ENCODE assay signal across 25 mouse cellular contexts in genomic region chr7:18762885-18763284, GRCm38 (mm10). TPM values are rescaled to one million over a fixed set of nuclear protein-coding genes. Genes with fewer than 3 reads are reported as not detected.
"Had no signal": no experiment of that assay in that cellular context is flagged by ENCODE, and none has a peak within 500 bp of the region (broad histone marks: within the 10 kb centered on the region; RNA-seq: fewer than 3 reads in every experiment).

No protein-coding gene starts in this region.

RNA-seq across cellular contexts. Expression of gene Psg19, which starts 35.4 kb away (rescaled TPM):
- polyA plus RNA-seq: heart, embryonic 12.5 days; heart, embryonic 13.5 days; heart, embryonic 14.5 days; heart, embryonic 15.5 days; heart, embryonic 16.5 days; heart, postnatal 0 days; hindbrain, embryonic 10.5 days; hindbrain, embryonic 11.5 days; hindbrain, embryonic 12.5 days; hindbrain, embryonic 13.5 days; hindbrain, embryonic 14.5 days; hindbrain, embryonic 15.5 days; hindbrain, embryonic 16.5 days; hindbrain, postnatal 0 days; inflammation-experienced regulatory T-cells, adult 6 months; intestine, embryonic 14.5 days; intestine, embryonic 15.5 days; intestine, embryonic 16.5 days; intestine, postnatal 0 days; kidney, adult 2 months; kidney, embryonic 14.5 days; kidney, embryonic 15.5 days; kidney, embryonic 16.5 days; kidney, postnatal 0 days; large intestine, adult 2 months had no signal

RNA-seq across cellular contexts. Expression of gene Psg22, which starts 45.0 kb away (rescaled TPM):
- polyA plus RNA-seq: heart, embryonic 12.5 days; heart, embryonic 13.5 days; heart, embryonic 14.5 days; heart, embryonic 16.5 days; hindbrain, embryonic 10.5 days; hindbrain, embryonic 11.5 days; hindbrain, embryonic 12.5 days; hindbrain, embryonic 13.5 days; hindbrain, embryonic 14.5 days; hindbrain, embryonic 15.5 days; hindbrain, embryonic 16.5 days; hindbrain, postnatal 0 days; inflammation-experienced regulatory T-cells, adult 6 months; intestine, embryonic 14.5 days; intestine, embryonic 15.5 days; intestine, embryonic 16.5 days; intestine, postnatal 0 days; kidney, embryonic 14.5 days; kidney, embryonic 15.5 days; kidney, embryonic 16.5 days; kidney, postnatal 0 days; large intestine, adult 2 months had no signal

RNA-seq across cellular contexts. Expression of gene Psg17, which starts 58.5 kb away (rescaled TPM):
- polyA plus RNA-seq: heart, embryonic 12.5 days; heart, embryonic 13.5 days; heart, embryonic 14.5 days; heart, embryonic 15.5 days; heart, embryonic 16.5 days; heart, postnatal 0 days; hindbrain, embryonic 10.5 days; hindbrain, embryonic 11.5 days; hindbrain, embryonic 12.5 days; hindbrain, embryonic 13.5 days; hindbrain, embryonic 16.5 days; hindbrain, postnatal 0 days; inflammation-experienced regulatory T-cells, adult 6 months; intestine, postnatal 0 days; kidney, embryonic 14.5 days; kidney, embryonic 16.5 days; kidney, postnatal 0 days had no signal
